Mouse (Mus musculus) intestine, postnatal 0 days (tissue): ENCODE data around the gene Trappc3l. TPM values are rescaled to one million over a fixed set of nuclear protein-coding genes. Genes with fewer than 3 reads are reported as not detected.
A peak's percentile ranks its signal among the peaks of the same experiment; 100 is the strongest.

Experiments
- ATAC-seq: fragments of 200-750 bp; cut with Nextera tagmentation; 2 replicates; pipeline ENCODE4 v1.8.0; 2017; ENCODE audit warnings: mild to moderate bottlenecking, moderate TSS enrichment, moderate library complexity
- H3K27ac ChIP-seq: fragments of 300-500 bp; sonication (generic); 2 replicates; pipeline ENCODE4 v1.5.1; 2014; ENCODE audit warnings: mild to moderate bottlenecking, low read depth, low read length, moderate library complexity
- H3K27me3 ChIP-seq: fragments of 300-500 bp; sonication (generic); replicated peaks from 2 replicates; pipeline ENCODE4 v1.6.1; 2014; ENCODE audit warnings: low read length, mixed read lengths; ENCODE audit not compliant: control insufficient read depth, insufficient read depth
- H3K36me3 ChIP-seq: fragments of 300-500 bp; sonication (generic); 2 replicates; pipeline ENCODE4 v1.6.1; 2014; ENCODE audit warnings: mild to moderate bottlenecking, moderate library complexity; ENCODE audit not compliant: control insufficient read depth, insufficient read depth
- H3K4me1 ChIP-seq: fragments of 300-500 bp; sonication (generic); replicated peaks from 2 replicates; pipeline ENCODE4 v1.6.1; 2014; ENCODE audit warnings: antibody characterized with exemption, low read length, mixed read lengths; ENCODE audit not compliant: control insufficient read depth, insufficient read depth
- H3K4me2 ChIP-seq: fragments of 300-500 bp; sonication (generic); replicated peaks from 2 replicates; pipeline ENCODE4 v1.6.1; 2014; ENCODE audit warnings: low read depth, mild to moderate bottlenecking, moderate library complexity
- H3K4me3 ChIP-seq: fragments of 300-500 bp; sonication (generic); 2 replicates; pipeline ENCODE4 v1.5.1; 2014; ENCODE audit warnings: low read depth, low read length
- H3K9ac ChIP-seq: fragments of 300-500 bp; sonication (generic); 2 replicates; pipeline ENCODE4 v1.6.1; 2014; ENCODE audit warnings: mild to moderate bottlenecking, low read depth, low read length
- H3K9me3 ChIP-seq: fragments of 300-500 bp; sonication (generic); 2 replicates; pipeline ENCODE4 v1.6.1; 2016; ENCODE audit warnings: mixed run types; ENCODE audit not compliant: control insufficient read depth
- CTCF ChIP-seq: sonication (generic); IDR thresholded peaks from 2 replicates; pipeline ENCODE4 v1.5.1; 2016; ENCODE audit warnings: low read depth, mild to moderate bottlenecking, control low read depth, antibody characterized with exemption, moderate library complexity
- WGBS: fragments of 180-500 bp; shearing (Covaris S2); extraction: QIAGEN DNeasy Blood & Tissue Kit; methylation state at CpG from one replicate; pipeline ENCODE4 v1.1.7; 2014; 5-methylcytosine and 5-hydroxymethylcytosine counted together
- polyA plus RNA-seq: library from polyadenylated mRNA; unstranded; fragments of >200 nt; fragmentation: Nextera tagmentation; extraction: Ambion mirVana; gene quantifications from 2 replicates; pipeline ENCODE4 v1.2.1, GENCODE M21; 2015

Trappc3l gene
- polyA plus RNA-seq, 1 experiment from 2014 or later, result not detected

DNA sequence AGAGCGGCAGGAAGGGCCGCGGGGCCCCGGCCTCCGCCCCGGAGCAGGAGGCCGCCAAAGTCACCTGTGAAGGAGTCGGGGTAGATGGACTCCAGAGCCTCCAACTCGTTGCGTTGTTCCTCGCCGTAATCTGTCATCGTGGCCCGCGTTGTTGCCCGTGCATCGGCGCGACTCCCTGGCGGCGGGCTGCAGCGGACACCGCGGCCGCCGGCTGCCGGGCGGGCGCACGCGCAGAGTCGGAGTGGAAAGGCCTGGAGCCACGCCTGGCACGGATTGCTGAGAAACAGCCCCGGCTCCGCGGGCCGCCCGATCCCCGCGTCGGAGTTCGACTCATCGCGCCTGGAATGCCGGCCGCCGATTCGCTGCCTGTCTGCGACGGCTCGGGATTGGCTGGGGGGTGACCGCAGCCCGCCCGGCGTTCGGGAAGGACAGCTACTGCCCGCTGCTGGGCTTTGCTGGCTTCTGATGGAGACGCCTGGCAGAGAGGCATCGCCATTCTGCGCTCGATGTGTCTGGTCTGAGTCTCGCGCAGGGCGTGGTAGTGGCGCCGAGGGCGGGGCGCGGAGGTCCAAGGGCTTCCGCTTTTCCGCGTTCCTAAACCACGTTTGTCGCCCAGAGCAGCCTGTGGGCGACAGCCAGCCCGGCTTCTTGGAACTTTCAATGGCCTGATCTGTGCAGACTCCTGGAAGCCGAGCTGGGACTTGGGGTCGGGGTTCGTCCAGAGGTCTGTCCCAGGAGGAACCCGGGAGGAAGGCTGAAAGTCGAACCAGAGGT, 17.9 kb upstream of the Trappc3l start, which contains the start of gene Rwdd1:
Rwdd1 (minus strand) TSS at position 323 of the 774 bp plus-strand sequence.
- Histone ChIP-seq H3K4me1 (0 out of 2 replicates have a peak, but pooled peaks cover 4% of the 10 kb centered on the region), H3K9ac (peak within 1 kb of the TSS; percentile 72), H3K36me3 (no peaks in the 10 kb centered on the region), H3K4me2 (peak within 1 kb of the TSS; percentile 86), H3K4me3 (peak within 1 kb of the TSS; percentile 88), H3K27me3 (no peaks in the 10 kb centered on the region), H3K27ac (peak within 1 kb of the TSS; percentile 92), H3K9me3 (no peaks in the 10 kb centered on the region)
- WGBS, result under 1% methylated on average over 80 of the region's 82 CpGs
- peak; percentile 58 for TF ChIP-seq CTCF
- ATAC-seq, result peak; percentile 100

DNA sequence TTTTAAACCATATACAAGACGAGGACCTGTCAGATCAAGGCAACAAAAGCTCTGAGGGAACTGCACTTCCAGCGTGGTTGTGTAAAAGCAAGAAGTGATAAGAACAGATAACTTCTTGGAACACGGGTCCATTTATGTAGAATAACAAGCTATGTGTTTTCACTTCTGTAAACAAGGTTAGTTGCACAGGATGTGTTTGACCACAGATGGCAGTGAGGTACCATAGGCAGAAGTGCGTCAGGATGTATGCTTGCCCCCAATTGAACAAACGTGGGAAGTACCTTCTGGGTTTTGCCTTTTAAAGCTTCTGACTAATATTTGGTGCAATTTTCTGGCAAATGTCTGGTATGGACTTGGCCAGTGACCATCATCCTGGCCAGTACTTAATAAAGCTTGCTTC, 7.1 kb upstream of the Trappc3l start:
- TF ChIP-seq CTCF, result no peak
- no peak overlapping the region for H3K4me3 ChIP-seq
- no peak overlapping the region for H3K9ac ChIP-seq
- no peak overlapping the region for H3K4me2 ChIP-seq
- 53% methylated on average over 5 of the region's 5 CpGs for WGBS
- H3K4me1 ChIP-seq, result no peaks in the 10 kb centered on the region
- no peaks in the 10 kb centered on the region for H3K27me3 ChIP-seq
- ATAC-seq, result no peak
- H3K36me3 ChIP-seq, result no peaks in the 10 kb centered on the region
- H3K27ac ChIP-seq, result no peak overlapping the region
- no peaks in the 10 kb centered on the region for H3K9me3 ChIP-seq

GRCm38 (mm10) chr10:34033630-34034305, 3.6 kb upstream of the Trappc3l start:
- Histone ChIP-seq H3K27ac (no peak overlapping the region), H3K4me3 (no peak overlapping the region), H3K27me3 (no peaks in the 10 kb centered on the region), H3K36me3 (no peaks in the 10 kb centered on the region), H3K9ac (no peak overlapping the region), H3K9me3 (no peaks in the 10 kb centered on the region), H3K4me2 (peak overlapping the region; percentile 33), H3K4me1 (no peaks in the 10 kb centered on the region)
- 17% methylated on average over 22 of the region's 22 CpGs for WGBS
- TF ChIP-seq CTCF, result peak; percentile 88
- ATAC-seq, result peak; percentile 73; the same call in 1 of the 2 replicates

GRCm38 (mm10) chr10:34036587-34036986, 810 bp upstream of the Trappc3l start:
- no peak overlapping the region for H3K4me2 ChIP-seq
- no peak overlapping the region for H3K9ac ChIP-seq
- H3K27ac ChIP-seq, result no peak overlapping the region
- H3K4me1 ChIP-seq, result no peaks in the 10 kb centered on the region
- no peaks in the 10 kb centered on the region for H3K36me3 ChIP-seq
- peak; percentile 92 for TF ChIP-seq CTCF
- 8% methylated on average over 5 of the region's 5 CpGs for WGBS
- no peaks in the 10 kb centered on the region for H3K27me3 ChIP-seq
- H3K9me3 ChIP-seq, result no peaks in the 10 kb centered on the region
- no peak for ATAC-seq
- no peak overlapping the region for H3K4me3 ChIP-seq

DNA sequence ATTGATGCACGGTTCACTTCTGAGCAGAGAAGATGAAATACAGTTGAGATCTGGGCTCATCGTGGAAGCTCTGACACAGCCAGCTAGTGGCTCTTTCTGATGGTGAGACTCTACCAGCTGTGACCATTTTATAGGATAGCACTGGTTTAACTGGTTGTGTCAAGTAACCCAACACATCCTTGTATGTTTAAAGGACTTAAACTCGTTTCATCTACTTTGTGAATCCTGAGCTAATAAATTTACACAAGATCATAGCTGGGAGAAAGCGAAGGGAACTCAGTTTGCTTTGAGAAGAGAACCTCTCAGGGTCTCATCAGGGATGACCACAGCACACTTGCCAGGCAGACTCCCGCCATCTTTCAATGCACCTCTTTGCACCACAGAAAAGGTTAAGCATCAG, 6.8 kb downstream of the Trappc3l start, which contains the start of gene Calhm4:
Calhm4 (minus strand) TSS at position 101 of the 400 bp plus-strand sequence.
- Histone ChIP-seq H3K27ac (no peak within 1 kb of the TSS), H3K36me3 (no peaks in the 10 kb centered on the region), H3K4me2 (no peak within 1 kb of the TSS), H3K9me3 (no peaks in the 10 kb centered on the region), H3K4me3 (no peak within 1 kb of the TSS), H3K4me1 (no peaks in the 10 kb centered on the region), H3K27me3 (no peaks in the 10 kb centered on the region), H3K9ac (no peak within 1 kb of the TSS)
- TF ChIP-seq CTCF, result no peak
- ATAC-seq, result no peak
- WGBS, result 75% methylated on average over 5 of the region's 5 CpGs

- no peak for ATAC-seq
- WGBS, result 77% methylated on average over 2 of the region's 2 CpGs
- Histone ChIP-seq H3K36me3 (no peaks in the 10 kb centered on the region), H3K9ac (no peak overlapping the region), H3K4me1 (no peaks in the 10 kb centered on the region), H3K4me3 (no peak overlapping the region), H3K27me3 (no peaks in the 10 kb centered on the region), H3K27ac (no peak overlapping the region), H3K4me2 (no peak overlapping the region), H3K9me3 (no peaks in the 10 kb centered on the region)
- TF ChIP-seq CTCF, result 0 out of 2 replicates have a peak, but pooled peaks have one; percentile 6
These were observed 16.6 kb downstream of the Trappc3l start for GRCm38 (mm10) chr10:34053987-34054386.
